In genomic region chr8:70696019-70696885, GRCm38 (mm10) we compare ENCODE assay signal across 8 mouse cellular contexts. TPM values are rescaled to one million over a fixed set of nuclear protein-coding genes. Genes with fewer than 3 reads are reported as not detected.
DNase-seq lines count a peak whose midpoint lies in the region; ATAC-seq and TF ChIP-seq lines count a peak whose summit lies in the region.

No protein-coding gene starts in this region.

- ATAC-seq in midbrain, embryonic 13.5 days, result no peak
- peak; percentile 11; the same call in 1 of the 2 replicates for ATAC-seq in stomach, embryonic 14.5 days (ENCODE audit: insufficient number of reproducible peaks, insufficient read depth, low FRiP score, low read depth)

- H3K27ac ChIP-seq in embryonic fibroblast, embryonic 13.5 days (ENCODE audit: insufficient read depth, low read length), result no peak overlapping the region
- peak overlapping the region; percentile 97 for H3K27ac ChIP-seq in limb, embryonic 10.5 days
- H3K27ac ChIP-seq in midbrain, embryonic 13.5 days, result peak overlapping the region; percentile 100
- H3K27ac ChIP-seq in stomach, embryonic 14.5 days (ENCODE audit: low read length), result peak overlapping the region; percentile 93

- 5% methylated on average over 31 of the region's 31 CpGs for WGBS in limb, embryonic 10.5 days
- 7% methylated on average over 31 of the region's 31 CpGs for WGBS in midbrain, embryonic 13.5 days
- WGBS in stomach, embryonic 14.5 days, result 3% methylated on average over 31 of the region's 31 CpGs

- H3K9me3 ChIP-seq in limb, embryonic 10.5 days (replicated peaks), result no peaks in the 10 kb centered on the region
- no peaks in the 10 kb centered on the region for H3K9me3 ChIP-seq in midbrain, embryonic 13.5 days
- H3K9me3 ChIP-seq in stomach, embryonic 14.5 days (ENCODE audit: control insufficient read depth, low read depth, low read length), result no peaks in the 10 kb centered on the region

- peak; percentile 92 for DNase-seq in CD4-positive helper T cell, adult 2 months (ENCODE audit: low read depth, low spot score)
- DNase-seq in adrenal gland, postnatal 14 days, result peak; percentile 89
- DNase-seq in heart, postnatal 14 days, result peak; percentile 84
- DNase-seq in limb, embryonic 10.5 days (ENCODE audit: low spot score), result peak; percentile 90
- no peak for DNase-seq in layer of hippocampus, adult 9-11 months

- peaks cover 3% of the 10 kb centered on the region for H3K4me1 ChIP-seq in embryonic fibroblast, embryonic 13.5 days (ENCODE audit: control insufficient read depth, insufficient read depth, low read length)
- H3K4me1 ChIP-seq in limb, embryonic 10.5 days, result peaks cover 78% of the 10 kb centered on the region
- H3K4me1 ChIP-seq in midbrain, embryonic 13.5 days (replicated peaks), result peaks cover 49% of the 10 kb centered on the region
- H3K4me1 ChIP-seq in stomach, embryonic 14.5 days (ENCODE audit: control insufficient read depth, insufficient read depth, low read length), result peaks cover 45% of the 10 kb centered on the region

- intact Hi-C loops in heart, postnatal 14 days (cut with DNase I), result no loop called here

- TF ChIP-seq CTCF in embryonic fibroblast, embryonic 13.5 days (IDR thresholded peaks at IDR 0.05; ENCODE audit: borderline replicate concordance, insufficient read depth, low read length), result no peak

- H3K4me3 ChIP-seq in embryonic fibroblast, embryonic 13.5 days (ENCODE audit: insufficient read depth, low read length), result no peak overlapping the region
- H3K4me3 ChIP-seq in limb, embryonic 10.5 days, result peak overlapping the region; percentile 46
- peak overlapping the region; percentile 23 for H3K4me3 ChIP-seq in midbrain, embryonic 13.5 days (replicated peaks)
- H3K4me3 ChIP-seq in stomach, embryonic 14.5 days (ENCODE audit: low read depth, low read length), result peak overlapping the region; percentile 7; the same call in 1 of the 2 replicates

- H3K36me3 ChIP-seq in limb, embryonic 10.5 days, result peaks cover 3% of the 10 kb centered on the region
- H3K36me3 ChIP-seq in midbrain, embryonic 13.5 days, result no peaks in the 10 kb centered on the region
- H3K36me3 ChIP-seq in stomach, embryonic 14.5 days (ENCODE audit: control insufficient read depth, insufficient read depth, low read length), result no peaks in the 10 kb centered on the region

- peak overlapping the region; percentile 51 for H3K9ac ChIP-seq in midbrain, embryonic 13.5 days (replicated peaks)
- H3K9ac ChIP-seq in stomach, embryonic 14.5 days (replicated peaks; ENCODE audit: low read depth, low read length), result no peak overlapping the region; the same call in 1 of the 2 replicates

- peak; percentile 29; the same call in 1 of the 2 replicates for TF ChIP-seq POLR2A in embryonic fibroblast, embryonic 13.5 days (IDR thresholded peaks at IDR 0.05; ENCODE audit: low read depth, low read length)

- H3K27me3 ChIP-seq in limb, embryonic 10.5 days (ENCODE audit: low read depth, poor library complexity, severe bottlenecking), result no peaks in the 10 kb centered on the region
- H3K27me3 ChIP-seq in midbrain, embryonic 13.5 days, result no peaks in the 10 kb centered on the region
- H3K27me3 ChIP-seq in stomach, embryonic 14.5 days (ENCODE audit: control insufficient read depth, insufficient read depth, low read length), result no peaks in the 10 kb centered on the region

- peak overlapping the region; percentile 53 for H3K4me2 ChIP-seq in midbrain, embryonic 13.5 days (replicated peaks)
- peak overlapping the region; percentile 50 for H3K4me2 ChIP-seq in stomach, embryonic 14.5 days (replicated peaks; ENCODE audit: low read depth, low read length)

RNA-seq across cellular contexts. Expression of gene Jund, which starts 2.5 kb away (rescaled TPM):
- 165 and 174 TPM in 2 replicates for total RNA-seq in adrenal gland, postnatal 14 days (2021)
- 82.2 and 90.6 TPM in 2 replicates for polyA plus RNA-seq in embryonic fibroblast, embryonic 13.5 days (2011; ENCODE audit: insufficient read length, low read depth, missing spikeins)
- 100 to 1,000 TPM; 159 to 162 TPM for total RNA-seq in heart, postnatal 14 days (2021)
- polyA plus RNA-seq in limb, embryonic 10.5 days (2016; fragmentation: Nextera tagmentation; extraction: Ambion mirVana), result 69.0 and 80.6 TPM in 2 replicates
- 65.1 and 97.7 TPM in 2 replicates for polyA plus RNA-seq in midbrain, embryonic 13.5 days (2015; fragmentation: Nextera tagmentation; extraction: Ambion mirVana)
- 78.9 and 105 TPM in 2 replicates for polyA plus RNA-seq in stomach, embryonic 14.5 days (2014; fragmentation: Nextera tagmentation; extraction: Ambion mirVana)

RNA-seq across cellular contexts. Expression of gene Iqcn, which starts 7.0 kb away (rescaled TPM):
- total RNA-seq in adrenal gland, postnatal 14 days (2021), result 0.11 and 0.19 TPM in 2 replicates
- polyA plus RNA-seq in embryonic fibroblast, embryonic 13.5 days (2011; ENCODE audit: insufficient read length, low read depth, missing spikeins), result not detected in 2 replicates
- under 1 TPM; 0.10 to 0.12 TPM for total RNA-seq in heart, postnatal 14 days (2021)
- not detected in 2 replicates for polyA plus RNA-seq in limb, embryonic 10.5 days (2016; fragmentation: Nextera tagmentation; extraction: Ambion mirVana)
- 0.07 and 0.08 TPM in 2 replicates for polyA plus RNA-seq in midbrain, embryonic 13.5 days (2015; fragmentation: Nextera tagmentation; extraction: Ambion mirVana)
- 0.06 and 0.10 TPM in 2 replicates for polyA plus RNA-seq in stomach, embryonic 14.5 days (2014; fragmentation: Nextera tagmentation; extraction: Ambion mirVana)

RNA-seq across cellular contexts. Expression of gene Gm3336, which starts 22.1 kb away (rescaled TPM):
- total RNA-seq in adrenal gland, postnatal 14 days (2021), result 0.70 TPM in 1 of 2 replicates, not detected in the other
- not detected in 2 replicates for polyA plus RNA-seq in embryonic fibroblast, embryonic 13.5 days (2011; ENCODE audit: insufficient read length, low read depth, missing spikeins)
- total RNA-seq in heart, postnatal 14 days (2021), result not detected
- polyA plus RNA-seq in limb, embryonic 10.5 days (2016; fragmentation: Nextera tagmentation; extraction: Ambion mirVana), result not detected in 2 replicates
- not detected in 2 replicates for polyA plus RNA-seq in midbrain, embryonic 13.5 days (2015; fragmentation: Nextera tagmentation; extraction: Ambion mirVana)
- polyA plus RNA-seq in stomach, embryonic 14.5 days (2014; fragmentation: Nextera tagmentation; extraction: Ambion mirVana), result 0.51 and 0.63 TPM in 2 replicates

RNA-seq across cellular contexts. Expression of gene Lsm4, which starts 23.2 kb away (rescaled TPM):
- total RNA-seq in adrenal gland, postnatal 14 days (2021), result 76.0 and 78.6 TPM in 2 replicates
- polyA plus RNA-seq in embryonic fibroblast, embryonic 13.5 days (2011; ENCODE audit: insufficient read length, low read depth, missing spikeins), result 54.9 and 60.2 TPM in 2 replicates
- total RNA-seq in heart, postnatal 14 days (2021), result 10 to 100 TPM; 75.0 to 76.5 TPM
- 405 and 438 TPM in 2 replicates for polyA plus RNA-seq in limb, embryonic 10.5 days (2016; fragmentation: Nextera tagmentation; extraction: Ambion mirVana)
- 176 and 201 TPM in 2 replicates for polyA plus RNA-seq in midbrain, embryonic 13.5 days (2015; fragmentation: Nextera tagmentation; extraction: Ambion mirVana)
- polyA plus RNA-seq in stomach, embryonic 14.5 days (2014; fragmentation: Nextera tagmentation; extraction: Ambion mirVana), result 234 and 244 TPM in 2 replicates

RNA-seq across cellular contexts. Expression of gene Pde4c, which starts 27.3 kb away (rescaled TPM):
- total RNA-seq in adrenal gland, postnatal 14 days (2021), result 1.9 TPM in 2 replicates
- not detected in 2 replicates for polyA plus RNA-seq in embryonic fibroblast, embryonic 13.5 days (2011; ENCODE audit: insufficient read length, low read depth, missing spikeins)
- total RNA-seq in heart, postnatal 14 days (2021), result 1 to 10 TPM; 4.5 to 4.6 TPM
- 0.10 and 0.25 TPM in 2 replicates for polyA plus RNA-seq in limb, embryonic 10.5 days (2016; fragmentation: Nextera tagmentation; extraction: Ambion mirVana)
- polyA plus RNA-seq in midbrain, embryonic 13.5 days (2015; fragmentation: Nextera tagmentation; extraction: Ambion mirVana), result 0.15 and 0.28 TPM in 2 replicates
- 0.29 and 0.32 TPM in 2 replicates for polyA plus RNA-seq in stomach, embryonic 14.5 days (2014; fragmentation: Nextera tagmentation; extraction: Ambion mirVana)
